Mouse (Mus musculus) ES-E14 (cell line): ENCODE measurements around the gene Gtpbp3.

Source experiments
- CHD2 ChIP-seq: IDR thresholded peaks from 2 replicates; pipeline ENCODE4 v1.6.1; 2014; ENCODE audit warnings: mild to moderate bottlenecking, low read depth, low read length, inconsistent platforms
- ZC3H11A ChIP-seq: IDR thresholded peaks from 2 replicates; pipeline ENCODE4 v1.6.1; 2012; ENCODE audit warnings: low read depth, mild to moderate bottlenecking, inconsistent platforms, low read length, borderline replicate concordance

- TF ChIP-seq CHD2 = no peak
- peak; percentile 93 for TF ChIP-seq ZC3H11A
Observed at GRCm38 (mm10) chr8:71441404-71441803, 46.5 kb upstream of the Gtpbp3 start.
